Mouse (Mus musculus): ENCODE measurements around the gene Fignl1.

DNA sequence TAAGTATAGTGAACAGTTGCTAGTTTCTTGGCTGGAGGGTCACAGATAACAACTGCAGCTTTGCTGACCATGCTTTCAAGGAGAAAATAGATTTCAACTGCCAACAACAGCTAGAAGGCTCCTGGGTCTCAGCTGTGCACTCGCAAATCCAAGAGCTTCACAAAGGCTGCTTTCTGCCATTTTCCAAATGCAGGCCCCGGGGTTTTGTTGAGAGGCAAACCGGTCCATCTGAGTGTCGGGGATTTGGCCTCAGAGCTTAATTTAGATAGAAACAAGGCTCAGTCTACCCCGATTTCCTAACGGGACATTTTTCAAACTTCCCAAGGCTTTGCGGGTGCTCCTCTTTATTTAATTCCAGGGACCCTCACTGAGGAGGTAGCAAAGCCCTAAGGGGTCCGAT lies 27.5 kb upstream of the Fignl1 start:
- TF ChIP-seq CTCF (conservative IDR thresholded peaks at IDR 0.05 in 1 of 2, IDR thresholded peaks at IDR 0.05 in 1 of 2; ENCODE audit: low read depth in 2 of 2, low read length in 2 of 2) (no peak), POLR2A (IDR thresholded peaks at IDR 0.05; ENCODE audit: low read depth, low read length) (no peak), TBP (conservative IDR thresholded peaks at IDR 0.05; ENCODE audit: low read depth, low read length) (no peak), USF1 (IDR thresholded peaks at IDR 0.05; ENCODE audit: low read depth, low read length) (no peak), NELFE (IDR thresholded peaks at IDR 0.05; ENCODE audit: low read depth, low read length) (no peak), EP300 (IDR thresholded peaks at IDR 0.05; ENCODE audit: low read length) (no peak), POLR2AphosphoS2 (IDR thresholded peaks at IDR 0.05; ENCODE audit: low read depth, low read length) (no peak), MXI1 (IDR thresholded peaks at IDR 0.05; ENCODE audit: low read depth, low read length) (no peak), MAFK (IDR thresholded peaks at IDR 0.05; ENCODE audit: insufficient replicate concordance, low read length) (no peak), RCOR1 (conservative IDR thresholded peaks at IDR 0.05; ENCODE audit: low read depth, low read length) (no peak), ELF1 (IDR thresholded peaks at IDR 0.05; ENCODE audit: low read depth, low read length) (no peak), ETS1 (conservative IDR thresholded peaks at IDR 0.05; ENCODE audit: low read depth, low read length) (no peak)
